Mouse (Mus musculus): Measurements from ENCODE around the gene Atg10. TPM values are rescaled to one million over a fixed set of nuclear protein-coding genes. Genes with fewer than 3 reads are reported as not detected.
"Not testable (repeated sequence)": the region's sequence is repeated elsewhere in the genome, so short reads cannot be mapped to it uniquely, and the experiment has no call there.

The Atg10 gene
- 13.6 and 13.8 TPM in 2 replicates for polyA plus RNA-seq (2015; fragmentation: Nextera tagmentation; extraction: Ambion mirVana)

DNA sequence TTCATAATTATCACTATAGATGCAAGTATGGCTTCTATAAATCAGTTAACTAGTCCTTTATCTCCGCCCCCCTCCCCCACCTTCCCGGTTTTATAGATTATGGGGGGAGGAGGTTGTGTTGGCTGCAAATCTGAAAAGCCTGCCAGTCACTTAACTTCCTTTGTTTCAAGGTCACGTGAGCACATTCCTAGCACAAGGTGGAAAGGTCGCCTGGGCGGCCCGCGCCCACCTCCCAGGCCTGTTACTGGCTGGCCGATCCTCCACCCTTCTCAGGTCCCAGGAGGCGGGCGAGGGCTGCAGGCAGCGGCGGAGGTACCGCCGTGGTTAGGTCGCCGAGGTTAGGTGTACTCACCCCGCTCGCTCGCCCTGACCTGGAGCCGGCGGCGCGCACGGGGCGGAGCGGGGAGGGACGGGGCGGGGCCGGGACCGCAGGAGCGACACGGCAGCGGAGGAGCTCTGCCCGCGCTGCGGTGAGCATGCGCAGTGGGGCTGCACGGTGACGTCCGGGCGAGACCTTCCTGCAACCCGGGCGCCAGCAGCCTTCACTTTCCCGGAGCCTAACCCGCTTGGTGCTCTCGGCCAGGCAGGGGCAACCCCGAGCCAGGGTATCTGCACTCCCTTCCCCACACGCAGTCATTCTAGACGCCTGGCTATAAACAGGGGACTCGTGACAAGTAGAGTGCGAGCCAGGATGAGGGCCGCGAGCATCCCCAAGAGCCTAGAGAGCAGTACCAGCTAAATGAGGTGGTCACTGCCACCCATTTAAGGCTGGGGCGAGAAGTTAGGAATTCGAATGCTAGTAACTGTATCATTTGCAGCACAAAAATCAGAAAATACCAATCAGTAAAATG, at the start of gene Atg10:
Gene Atg10 (minus strand): TSS at position 382 of the 851 bp plus-strand sequence.
- H3K4me3 ChIP-seq = peak within 1 kb of the TSS; percentile 68
- peak within 1 kb of the TSS; percentile 95 for H3K27ac ChIP-seq
- H3K9ac ChIP-seq = peak within 1 kb of the TSS; percentile 80
- H3K27me3 ChIP-seq (replicated peaks) = no peaks in the 10 kb centered on the region
- H3K4me2 ChIP-seq = peak within 1 kb of the TSS; percentile 61
- no peaks in the 10 kb centered on the region for H3K9me3 ChIP-seq
- ATAC-seq (replicated peaks) = peak; percentile 99
- peaks cover 5% of the 10 kb centered on the region for H3K4me1 ChIP-seq
- no peaks in the 10 kb centered on the region for H3K36me3 ChIP-seq (replicated peaks)
- WGBS = 2% methylated on average over 55 of the region's 55 CpGs

DNA sequence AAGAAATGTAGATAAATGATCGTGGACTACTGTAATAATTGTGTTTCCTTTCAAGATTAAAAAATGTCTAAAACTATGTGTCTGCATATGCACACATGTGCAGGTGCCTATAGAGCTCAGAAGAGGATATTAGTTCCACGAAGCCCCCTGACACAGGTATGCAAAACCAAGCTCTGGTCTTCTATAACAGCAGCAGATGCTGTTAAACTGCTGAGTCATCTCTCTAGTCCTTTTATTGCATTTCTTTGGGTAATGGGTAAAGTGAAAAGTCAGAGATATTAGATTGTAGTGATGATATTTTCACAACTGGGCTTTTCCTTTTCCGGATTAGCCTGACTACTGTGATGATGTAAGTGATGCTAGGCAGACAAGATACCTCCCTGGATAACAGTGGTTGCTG, 28.6 kb upstream of the Atg10 start:
- ATAC-seq (replicated peaks) = no peak
- no peaks in the 10 kb centered on the region for H3K36me3 ChIP-seq (replicated peaks)
- H3K9me3 ChIP-seq = no peaks in the 10 kb centered on the region
- no peak overlapping the region for H3K4me3 ChIP-seq
- H3K9ac ChIP-seq = no peak overlapping the region
- H3K27me3 ChIP-seq (replicated peaks) = no peaks in the 10 kb centered on the region
- H3K4me1 ChIP-seq = no peaks in the 10 kb centered on the region
- H3K27ac ChIP-seq = no peak overlapping the region
- 88% methylated on average over 3 of the region's 3 CpGs for WGBS
- no peak overlapping the region for H3K4me2 ChIP-seq

DNA sequence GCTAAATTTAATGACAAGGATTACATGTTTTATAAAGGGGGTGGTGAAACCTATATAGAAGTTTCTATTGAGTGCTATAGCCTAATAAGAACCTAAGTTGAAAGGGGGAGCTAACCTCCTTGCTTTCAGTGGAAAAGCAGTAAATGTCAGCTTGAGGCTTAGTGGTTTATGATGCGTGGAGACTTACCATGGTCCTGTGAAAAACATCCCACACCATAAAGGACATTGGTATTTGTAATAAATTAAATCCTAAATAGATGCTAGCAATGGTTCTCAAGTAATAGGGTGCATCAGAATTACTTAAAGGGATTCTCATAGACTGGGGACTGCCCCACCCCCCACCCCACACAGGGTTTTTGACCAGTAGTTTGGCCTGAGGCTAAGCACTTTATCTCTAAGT, 27.9 kb upstream of the Atg10 start:
- no peak overlapping the region for H3K4me2 ChIP-seq
- no peaks in the 10 kb centered on the region for H3K9me3 ChIP-seq
- WGBS = 64% methylated on average over 1 of the region's 1 CpGs
- H3K4me3 ChIP-seq = no peak overlapping the region
- H3K36me3 ChIP-seq (replicated peaks) = no peaks in the 10 kb centered on the region
- no peak for ATAC-seq (replicated peaks)
- H3K4me1 ChIP-seq = no peaks in the 10 kb centered on the region
- no peak overlapping the region for H3K27ac ChIP-seq
- H3K9ac ChIP-seq = no peak overlapping the region
- no peaks in the 10 kb centered on the region for H3K27me3 ChIP-seq (replicated peaks)

DNA sequence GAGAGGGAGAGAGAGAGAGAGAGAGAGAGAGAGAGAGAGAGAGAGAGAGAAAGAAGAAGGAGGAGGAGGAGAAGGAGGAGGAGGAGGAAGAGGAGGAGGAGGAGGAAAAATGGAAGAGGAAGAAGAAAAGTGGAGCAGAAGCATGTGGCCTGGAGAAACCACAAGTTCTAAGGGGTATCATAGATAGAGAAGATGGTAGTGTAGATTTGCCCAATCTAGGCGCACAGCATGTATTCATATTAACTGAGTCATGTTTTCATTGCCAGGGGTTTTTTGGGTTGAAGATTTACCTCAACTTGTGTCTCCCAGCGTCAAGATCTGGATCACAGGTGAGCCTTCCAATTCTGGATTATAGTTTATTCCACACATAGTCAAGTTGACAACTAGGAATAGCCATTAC, 26.3 kb upstream of the Atg10 start:
- H3K9ac ChIP-seq; H3K4me2 ChIP-seq; H3K4me1 ChIP-seq; H3K27ac ChIP-seq; H3K9me3 ChIP-seq; H3K27me3 ChIP-seq (replicated peaks); H3K36me3 ChIP-seq (replicated peaks); H3K4me3 ChIP-seq; ATAC-seq (replicated peaks): not testable (repeated sequence)
- 89% methylated on average over 2 of the region's 2 CpGs for WGBS

DNA sequence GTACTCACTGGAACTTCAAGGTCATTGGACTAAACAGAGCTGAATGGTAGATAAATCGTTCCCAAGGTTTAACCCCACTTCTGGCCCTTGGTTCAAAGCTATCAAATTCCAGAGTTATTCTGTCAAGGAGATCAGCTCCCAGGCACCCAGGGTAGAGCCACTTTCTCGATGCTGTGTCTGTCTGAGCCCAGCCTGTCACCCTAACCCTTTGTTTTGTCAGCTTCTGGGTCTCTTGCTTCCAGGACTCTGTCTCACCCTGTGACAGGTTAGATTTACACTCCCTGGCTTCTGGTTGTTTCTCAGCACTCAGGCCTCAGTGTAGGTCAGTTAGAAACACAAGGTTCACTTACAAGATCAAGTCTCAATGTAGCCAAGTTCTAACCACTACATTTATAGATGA, 22.7 kb upstream of the Atg10 start:
- Histone ChIP-seq H3K27ac (no peak overlapping the region), H3K9me3 (no peaks in the 10 kb centered on the region), H3K27me3 (replicated peaks) (no peaks in the 10 kb centered on the region), H3K4me3 (no peak overlapping the region), H3K4me2 (no peak overlapping the region), H3K36me3 (replicated peaks) (no peaks in the 10 kb centered on the region), H3K4me1 (no peaks in the 10 kb centered on the region), H3K9ac (no peak overlapping the region)
- no peak for ATAC-seq (replicated peaks)
- WGBS = 81% methylated on average over 2 of the region's 2 CpGs

DNA sequence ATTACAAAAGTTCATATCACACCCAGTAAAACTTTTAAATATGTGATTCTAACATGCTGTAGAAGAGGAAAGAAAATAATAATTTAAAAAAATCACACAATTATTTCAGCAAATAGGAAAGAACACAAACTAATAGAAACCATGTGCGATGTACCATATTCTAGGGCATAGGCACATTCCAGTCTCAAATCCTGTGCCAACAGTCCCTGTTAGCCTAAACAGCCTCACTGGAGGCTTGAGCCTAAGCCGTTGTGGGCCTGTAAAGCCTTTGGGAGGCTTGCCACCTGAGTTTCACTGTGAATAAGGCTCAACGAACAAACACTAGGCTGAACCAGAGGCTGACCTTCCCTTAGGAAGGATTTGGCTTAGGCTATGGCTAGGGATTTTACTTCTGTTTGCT, 14.2 kb upstream of the Atg10 start:
- ATAC-seq (replicated peaks) = no peak
- WGBS = 63% methylated on average over 3 of the region's 3 CpGs

DNA sequence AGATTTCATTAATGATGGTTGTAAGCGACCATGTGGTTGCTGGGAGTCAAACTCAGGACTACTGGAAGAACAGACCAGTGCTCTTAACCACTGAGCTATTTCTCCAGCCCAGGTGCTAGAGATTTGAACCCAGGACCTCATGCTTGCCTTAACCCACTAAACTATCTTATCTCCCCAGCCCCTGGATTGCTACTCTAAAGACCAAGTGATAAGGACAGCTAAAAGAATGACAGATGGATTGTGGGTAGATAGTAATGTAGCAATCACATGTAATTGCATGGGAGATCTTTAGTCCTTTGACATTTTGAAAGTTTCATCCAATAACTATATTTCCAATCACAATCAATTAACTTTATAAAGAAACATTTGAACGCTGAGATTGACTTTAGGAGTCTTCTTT, 13.1 kb upstream of the Atg10 start:
- H3K27ac ChIP-seq = no peak overlapping the region
- H3K27me3 ChIP-seq (replicated peaks) = no peaks in the 10 kb centered on the region
- H3K36me3 ChIP-seq (replicated peaks) = no peaks in the 10 kb centered on the region
- H3K4me2 ChIP-seq = no peak overlapping the region
- WGBS = 82% methylated on average over 2 of the region's 2 CpGs
- H3K4me1 ChIP-seq = no peaks in the 10 kb centered on the region
- no peak for ATAC-seq (replicated peaks)
- no peak overlapping the region for H3K9ac ChIP-seq
- H3K9me3 ChIP-seq = no peaks in the 10 kb centered on the region
- H3K4me3 ChIP-seq = no peak overlapping the region

More for the DNA sequence above, 14.2 kb upstream of the Atg10 start:
- H3K9me3 ChIP-seq = no peaks in the 10 kb centered on the region
- H3K4me1 ChIP-seq = no peaks in the 10 kb centered on the region
- H3K36me3 ChIP-seq (replicated peaks) = no peaks in the 10 kb centered on the region
- H3K27ac ChIP-seq = no peak overlapping the region
- no peak overlapping the region for H3K9ac ChIP-seq
- no peak overlapping the region for H3K4me3 ChIP-seq
- no peak overlapping the region for H3K4me2 ChIP-seq
- no peaks in the 10 kb centered on the region for H3K27me3 ChIP-seq (replicated peaks)

DNA sequence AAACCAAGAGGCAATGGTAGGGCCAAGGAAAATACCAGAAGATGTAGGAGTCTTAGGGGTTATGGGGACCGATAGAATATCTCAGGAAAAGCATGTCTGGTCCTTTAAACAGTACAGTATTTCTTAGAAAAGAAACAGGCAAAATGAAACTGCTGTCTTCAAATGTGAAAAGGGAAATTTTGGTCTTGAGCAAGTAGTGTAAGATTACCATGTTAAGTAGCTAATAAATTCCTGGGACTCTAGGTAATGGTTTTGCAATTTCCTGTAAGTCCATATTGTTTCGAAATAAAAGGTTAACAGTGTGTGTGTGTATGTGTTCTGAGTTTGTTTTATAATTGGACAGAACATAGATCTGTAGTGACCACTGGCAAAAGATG, 658 bp upstream of the Atg10 start:
- Histone ChIP-seq H3K27ac (peak overlapping the region; percentile 95), H3K4me1 (peaks cover 5% of the 10 kb centered on the region), H3K9me3 (no peaks in the 10 kb centered on the region), H3K4me2 (peak overlapping the region; percentile 61), H3K36me3 (replicated peaks) (no peaks in the 10 kb centered on the region), H3K9ac (peak overlapping the region; percentile 80), H3K4me3 (peak overlapping the region; percentile 68), H3K27me3 (replicated peaks) (no peaks in the 10 kb centered on the region)
- WGBS = 85% methylated on average over 2 of the region's 2 CpGs
- ATAC-seq (replicated peaks) = peak; percentile 29; the same call in 1 of the 2 replicates

DNA sequence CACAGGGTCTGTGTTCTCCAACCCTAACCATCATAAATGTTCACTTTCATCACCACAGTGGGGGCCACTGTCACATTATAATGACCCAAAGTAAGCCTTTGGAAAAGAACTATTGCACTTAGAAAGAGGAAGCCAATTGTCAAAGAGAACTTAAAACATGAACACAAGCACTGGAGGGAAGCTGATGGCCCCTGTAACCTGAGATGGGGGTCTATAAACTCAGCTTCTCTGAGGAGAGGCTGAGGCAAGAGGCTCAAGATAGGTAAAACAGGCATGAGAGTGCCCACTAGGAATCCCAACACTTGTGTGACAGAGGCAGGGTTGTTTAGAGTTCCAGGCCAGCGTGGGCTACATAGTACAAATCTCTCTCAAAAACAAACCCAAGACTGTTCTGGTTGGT, 705 bp downstream of the Atg10 start:
- H3K27ac ChIP-seq = peak overlapping the region; percentile 95
- H3K9me3 ChIP-seq = no peaks in the 10 kb centered on the region
- 0 out of 2 replicates have a peak, but pooled peaks have one; percentile 24 for ATAC-seq (replicated peaks)
- H3K4me1 ChIP-seq = peaks cover 5% of the 10 kb centered on the region
- 0 out of 2 replicates have a peak overlapping the region, but pooled peaks have one; percentile 1 for H3K9ac ChIP-seq
- peak overlapping the region; percentile 61 for H3K4me2 ChIP-seq
- no peaks in the 10 kb centered on the region for H3K36me3 ChIP-seq (replicated peaks)
- peak overlapping the region; percentile 68 for H3K4me3 ChIP-seq
- H3K27me3 ChIP-seq (replicated peaks) = no peaks in the 10 kb centered on the region
- WGBS = 64% methylated on average over 1 of the region's 1 CpGs

DNA sequence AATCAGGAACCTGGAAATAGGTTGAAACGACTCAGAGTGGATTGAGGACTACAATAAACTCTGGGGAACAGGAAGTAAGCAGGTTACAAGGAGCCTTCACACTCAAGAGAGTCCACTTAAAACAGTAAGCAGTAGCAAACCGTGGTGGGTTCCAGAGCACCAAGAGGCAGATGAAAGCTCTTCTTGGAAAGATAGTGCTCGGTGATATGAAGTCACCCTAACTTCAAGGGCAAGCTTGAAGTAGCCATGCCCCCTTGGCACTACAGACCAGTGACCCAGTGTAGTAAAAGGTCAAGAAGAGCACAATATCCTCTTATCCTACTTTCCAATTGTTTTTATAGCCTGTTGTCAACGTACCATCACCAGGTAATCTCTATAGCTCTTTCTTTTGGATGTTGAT, 2.1 kb downstream of the Atg10 start:
- Histone ChIP-seq H3K4me2 (no peak overlapping the region), H3K9ac (no peak overlapping the region), H3K27me3 (replicated peaks) (no peaks in the 10 kb centered on the region), H3K27ac (no peak overlapping the region), H3K4me1 (peaks cover 5% of the 10 kb centered on the region), H3K4me3 (no peak overlapping the region), H3K36me3 (replicated peaks) (no peaks in the 10 kb centered on the region), H3K9me3 (no peaks in the 10 kb centered on the region)
- no peak for ATAC-seq (replicated peaks)
- 88% methylated on average over 4 of the region's 4 CpGs for WGBS

DNA sequence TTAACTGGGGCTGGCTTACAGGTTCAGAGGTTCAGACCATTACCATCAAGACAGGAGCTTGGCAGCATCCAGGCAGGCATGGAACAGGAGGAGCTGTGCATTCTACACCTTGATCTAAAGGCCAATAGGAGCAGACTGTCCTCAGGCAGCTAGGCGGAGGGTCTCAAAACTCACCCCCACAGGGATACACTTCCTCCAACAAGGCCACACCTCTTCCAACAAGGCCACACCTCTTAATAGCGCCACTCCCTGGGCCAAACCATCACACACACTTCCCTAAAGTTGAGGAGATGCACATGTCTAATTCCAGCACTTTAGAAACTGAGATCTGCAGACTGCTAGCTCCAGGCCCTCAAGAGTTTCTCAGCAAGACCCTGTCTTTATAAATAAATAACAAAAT, 6.1 kb downstream of the Atg10 start:
- Histone ChIP-seq H3K4me2 (no peak overlapping the region), H3K27ac (no peak overlapping the region), H3K36me3 (replicated peaks) (no peaks in the 10 kb centered on the region), H3K9ac (no peak overlapping the region), H3K9me3 (no peaks in the 10 kb centered on the region), H3K4me3 (no peak overlapping the region), H3K27me3 (replicated peaks) (no peaks in the 10 kb centered on the region), H3K4me1 (no peaks in the 10 kb centered on the region; the same call in 1 of the 2 replicates)
- WGBS = 86% methylated on average over 2 of the region's 2 CpGs
- no peak for ATAC-seq (replicated peaks)

DNA sequence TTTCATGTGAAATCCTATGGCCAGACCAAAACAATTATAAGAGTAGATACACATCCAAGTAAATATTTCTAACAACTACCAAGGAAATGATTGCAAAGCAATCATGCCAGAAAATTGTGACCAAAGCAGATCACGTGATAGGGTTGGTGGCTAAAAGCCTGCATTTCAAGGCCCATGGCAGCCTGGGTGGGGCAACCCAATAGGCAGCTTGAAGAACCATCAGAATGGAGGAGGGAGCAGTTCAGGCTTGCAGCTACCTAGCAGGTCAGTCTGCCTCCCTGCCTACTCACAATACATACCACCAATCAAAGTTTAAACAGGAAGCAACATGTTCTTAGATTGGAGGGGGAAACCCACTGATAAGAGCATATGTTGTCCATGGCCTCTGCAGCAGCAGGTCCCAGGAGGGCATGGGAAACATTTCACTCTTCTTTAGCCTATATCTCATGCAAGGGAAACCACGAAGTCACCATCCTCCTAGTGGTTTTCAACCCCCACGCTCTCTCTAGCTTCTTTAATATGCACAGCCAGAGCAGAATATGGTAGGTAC, 7.0 kb downstream of the Atg10 start:
- Histone ChIP-seq H3K4me2 (no peak overlapping the region), H3K9ac (no peak overlapping the region), H3K4me1 (no peaks in the 10 kb centered on the region), H3K27me3 (replicated peaks) (no peaks in the 10 kb centered on the region), H3K9me3 (no peaks in the 10 kb centered on the region), H3K4me3 (no peak overlapping the region), H3K27ac (no peak overlapping the region), H3K36me3 (replicated peaks) (no peaks in the 10 kb centered on the region)
- ATAC-seq (replicated peaks) = no peak
- WGBS = 81% methylated on average over 3 of the region's 3 CpGs

DNA sequence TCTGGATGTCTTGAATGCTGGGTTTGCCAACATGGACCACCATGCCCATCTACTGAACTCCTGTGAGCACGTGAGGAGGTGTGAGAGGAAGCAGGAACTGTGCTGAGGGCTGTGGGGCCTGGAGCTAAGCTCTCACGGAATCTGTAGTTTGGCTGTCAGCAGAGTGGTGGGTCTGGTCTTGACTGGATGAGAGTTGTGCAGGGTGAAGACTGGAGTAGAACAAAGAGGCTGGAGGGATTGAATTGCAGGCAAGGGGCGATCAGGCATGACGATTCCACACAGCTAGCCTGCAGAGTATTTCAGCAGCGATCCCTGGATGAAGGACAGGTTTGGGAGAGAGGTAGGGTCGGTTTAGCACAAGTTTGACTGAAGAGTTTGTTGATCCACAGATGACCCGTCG, 10.8 kb downstream of the Atg10 start:
- H3K9me3 ChIP-seq = no peaks in the 10 kb centered on the region
- WGBS = 72% methylated on average over 8 of the region's 8 CpGs
- H3K9ac ChIP-seq = no peak overlapping the region
- no peaks in the 10 kb centered on the region for H3K27me3 ChIP-seq (replicated peaks)
- no peak overlapping the region for H3K4me3 ChIP-seq
- no peak overlapping the region for H3K27ac ChIP-seq
- H3K4me2 ChIP-seq = no peak overlapping the region
- no peaks in the 10 kb centered on the region for H3K4me1 ChIP-seq
- H3K36me3 ChIP-seq (replicated peaks) = no peaks in the 10 kb centered on the region
- ATAC-seq (replicated peaks) = no peak
